Mouse (Mus musculus) CH12.LX (cell line): Measurements from ENCODE around the gene Stxbp1. TPM values are rescaled to one million over a fixed set of nuclear protein-coding genes. Genes with fewer than 3 reads are reported as not detected.

Source experiments
- DNase-seq: peaks from one replicate; pipeline ENCODE4 v3.0.0-alpha.2; 2013; ENCODE audit errors: extremely low read depth
- H3K27ac ChIP-seq: 2 replicates; pipeline ENCODE4 v1.5.1; 2012; ENCODE audit warnings: low read depth, mild to moderate bottlenecking, control low read depth, moderate library complexity; ENCODE audit not compliant: insufficient read depth
- H3K27me3 ChIP-seq: replicated peaks from 2 replicates; pipeline ENCODE3; 2012; ENCODE audit warnings: inconsistent platforms
- H3K36me3 ChIP-seq, 2 experiments: replicated peaks in 1 of 2; 2 replicates each; pipeline versions ENCODE3 to v1.6.1; 2012; ENCODE audit warnings: inconsistent platforms in 1 of 2, low read length in 1 of 2, mild to moderate bottlenecking in 1 of 2, mixed read lengths in 1 of 2, moderate library complexity in 1 of 2; ENCODE audit not compliant: control insufficient read depth in 1 of 2, insufficient read depth in 1 of 2
- H3K4me1 ChIP-seq, 2 experiments: 2 replicates each; pipeline ENCODE4 v1.6.1; 2012; ENCODE audit warnings: inconsistent platforms in 1 of 2, moderate library complexity in 1 of 2; ENCODE audit not compliant: insufficient read depth in 2 of 2, control insufficient read depth in 1 of 2
- H3K4me2 ChIP-seq: 2 replicates; pipeline ENCODE4 v1.6.1; 2012; ENCODE audit warnings: low read depth, mild to moderate bottlenecking, control low read depth; ENCODE audit not compliant: poor library complexity, insufficient read depth, severe bottlenecking
- H3K4me3 ChIP-seq, 3 experiments: fragments of 150-350 bp in 1 of 3; sonication (generic) in 1 of 3; replicated peaks in 1 of 3; 2 replicates each; pipeline versions ENCODE3 to v1.5.1; 2011 to 2012; ENCODE audit warnings: low read depth in 2 of 3, low read length in 2 of 3, mild to moderate bottlenecking in 2 of 3, moderate library complexity in 2 of 3, control low read depth in 1 of 3, improper control_type of control experiment in 1 of 3, inconsistent platforms in 1 of 3, mixed read lengths in 1 of 3; ENCODE audit not compliant: poor library complexity in 1 of 3
- H3K79me2 ChIP-seq: replicated peaks from 2 replicates; pipeline ENCODE4 v1.6.1; 2012; ENCODE audit warnings: mild to moderate bottlenecking, moderate library complexity; ENCODE audit not compliant: control insufficient read depth, poor library complexity, insufficient read depth, severe bottlenecking; ENCODE audit errors: extremely low read depth
- H3K9ac ChIP-seq: 2 replicates; pipeline ENCODE4 v1.6.1; 2012; ENCODE audit warnings: low read depth, mild to moderate bottlenecking, control low read depth, moderate library complexity; ENCODE audit not compliant: insufficient read depth
- H3K9me3 ChIP-seq: replicated peaks from 2 replicates; pipeline ENCODE3; 2012; ENCODE audit warnings: low read length, inconsistent platforms, mixed read lengths
- BHLHE40 ChIP-seq: IDR thresholded peaks from 2 replicates; pipeline ENCODE4 v1.6.1; 2011; ENCODE audit warnings: mild to moderate bottlenecking, low read depth, low read length, improper control_type of control experiment
- CHD1 ChIP-seq: IDR thresholded peaks from 2 replicates; pipeline ENCODE4 v1.6.1; 2012; ENCODE audit warnings: low read depth, low read length, improper control_type of control experiment, inconsistent platforms
- CHD2 ChIP-seq: IDR thresholded peaks from 2 replicates; pipeline ENCODE4 v1.6.1; 2011; ENCODE audit warnings: low read length, improper control_type of control experiment
- EP300 ChIP-seq: IDR thresholded peaks from 2 replicates; pipeline ENCODE4 v1.6.1; 2011; ENCODE audit warnings: low read length, improper control_type of control experiment
- ETS1 ChIP-seq: conservative IDR thresholded peaks from 2 replicates; pipeline ENCODE4 v1.6.1; 2012; ENCODE audit warnings: low read depth, mild to moderate bottlenecking, inconsistent platforms, low read length, improper control_type of control experiment, moderate library complexity
- GABPA ChIP-seq: IDR thresholded peaks from 2 replicates; pipeline ENCODE4 v1.6.1; 2012; ENCODE audit warnings: low read depth, low read length, improper control_type of control experiment, inconsistent platforms; ENCODE audit not compliant: insufficient replicate concordance
- HCFC1 ChIP-seq: IDR thresholded peaks from 2 replicates; pipeline ENCODE4 v1.6.1; 2012; ENCODE audit warnings: low read depth, mild to moderate bottlenecking, inconsistent platforms, low read length, improper control_type of control experiment
- JUN ChIP-seq: IDR thresholded peaks from 2 replicates; pipeline ENCODE4 v1.6.1; 2011; ENCODE audit warnings: low read depth, mild to moderate bottlenecking, low read length, improper control_type of control experiment, moderate library complexity; ENCODE audit not compliant: insufficient read depth
- JUND ChIP-seq: conservative IDR thresholded peaks from 2 replicates; pipeline ENCODE4 v1.6.1; 2011; ENCODE audit warnings: low read depth, low read length, improper control_type of control experiment
- KAT2A ChIP-seq: IDR thresholded peaks from 2 replicates; pipeline ENCODE4 v1.6.1; 2012; ENCODE audit warnings: low read length, improper control_type of control experiment, inconsistent platforms; ENCODE audit not compliant: insufficient replicate concordance
- MAFK ChIP-seq: IDR thresholded peaks from 2 replicates; pipeline ENCODE4 v1.6.1; 2011; ENCODE audit warnings: low read length, improper control_type of control experiment; ENCODE audit not compliant: insufficient replicate concordance
- MAX ChIP-seq: IDR thresholded peaks from 2 replicates; pipeline ENCODE4 v1.6.1; 2011; ENCODE audit warnings: low read length, improper control_type of control experiment
- MEF2A ChIP-seq: IDR thresholded peaks from 2 replicates; pipeline ENCODE4 v1.6.1; 2014; ENCODE audit warnings: low read depth, mild to moderate bottlenecking, inconsistent platforms, low read length, improper control_type of control experiment, borderline replicate concordance
- MXI1 ChIP-seq: IDR thresholded peaks from 2 replicates; pipeline ENCODE4 v1.6.1; 2011; ENCODE audit warnings: mild to moderate bottlenecking, low read depth, low read length, improper control_type of control experiment
- MYC ChIP-seq: IDR thresholded peaks from 2 replicates; pipeline ENCODE4 v1.6.1; 2011; ENCODE audit warnings: low read depth, mild to moderate bottlenecking, improper control_type of control experiment, low read length
- NELFE ChIP-seq: IDR thresholded peaks from 2 replicates; pipeline ENCODE4 v1.6.1; 2011; ENCODE audit warnings: low read depth, low read length, improper control_type of control experiment
- NRF1 ChIP-seq: IDR thresholded peaks from 2 replicates; pipeline ENCODE4 v1.6.1; 2014; ENCODE audit warnings: low read depth, mild to moderate bottlenecking, inconsistent platforms, low read length, improper control_type of control experiment, moderate library complexity
- PAX5 ChIP-seq: IDR thresholded peaks from 2 replicates; pipeline ENCODE4 v1.6.1; 2012; ENCODE audit warnings: low read length, inconsistent platforms, mixed read lengths
- POLR2AphosphoS2 ChIP-seq: IDR thresholded peaks from 2 replicates; pipeline ENCODE4 v1.6.1; 2011; ENCODE audit warnings: low read depth, low read length, improper control_type of control experiment
- RAD21 ChIP-seq: IDR thresholded peaks from 2 replicates; pipeline ENCODE4 v1.6.1; 2011; ENCODE audit warnings: low read depth, mild to moderate bottlenecking, low read length, improper control_type of control experiment, moderate library complexity
- RCOR1 ChIP-seq: conservative IDR thresholded peaks from 2 replicates; pipeline ENCODE4 v1.6.1; 2012; ENCODE audit warnings: low read depth, mild to moderate bottlenecking, inconsistent platforms, low read length, improper control_type of control experiment
- SIN3A ChIP-seq: IDR thresholded peaks from 2 replicates; pipeline ENCODE4 v1.6.1; 2012; ENCODE audit warnings: low read length, improper control_type of control experiment, inconsistent platforms
- SMC3 ChIP-seq: IDR thresholded peaks from 2 replicates; pipeline ENCODE4 v1.6.1; 2011; ENCODE audit warnings: low read depth, low read length, improper control_type of control experiment
- USF1 ChIP-seq: IDR thresholded peaks from 2 replicates; pipeline ENCODE4 v1.6.1; 2014; ENCODE audit warnings: low read depth, mild to moderate bottlenecking, inconsistent platforms, low read length, improper control_type of control experiment
- USF2 ChIP-seq: conservative IDR thresholded peaks from 2 replicates; pipeline ENCODE4 v1.6.1; 2011; ENCODE audit warnings: low read depth, low read length, improper control_type of control experiment
- ZC3H11A ChIP-seq: IDR thresholded peaks from 2 replicates; pipeline ENCODE4 v1.6.1; 2012; ENCODE audit warnings: low read depth, mild to moderate bottlenecking, inconsistent platforms, low read length, improper control_type of control experiment
- ZKSCAN1 ChIP-seq: IDR thresholded peaks from 2 replicates; pipeline ENCODE4 v1.6.1; 2012; ENCODE audit warnings: low read depth, inconsistent platforms, low read length, improper control_type of control experiment, borderline replicate concordance
- ZMIZ1 ChIP-seq: IDR thresholded peaks from 2 replicates; pipeline ENCODE4 v1.6.1; 2012; ENCODE audit warnings: low read depth, mild to moderate bottlenecking, inconsistent platforms, low read length, improper control_type of control experiment
- dilution Hi-C: fragments of 300-500 bp; cut with MboI; formaldehyde crosslinking; loops from 2 replicates; pipeline ENCODE4 v1.14.3; 2020; ENCODE audit warnings: low sequenced_read_pairs; ENCODE audit not compliant: extremely low pct_unique_long_range_greater_than_20kb, extremely low pct_ligation_motif_present
- in situ Hi-C: fragments of 300-500 bp; cut with MboI; formaldehyde crosslinking; loops from 3 replicates; pipeline ENCODE4 v1.14.3; 2019; ENCODE audit warnings: low sequenced_read_pairs, low pct_ligation_motif_present, low pct_unique_long_range_greater_than_20kb, mixed read lengths
- polyA plus RNA-seq: library from polyadenylated mRNA; unstranded; fragments of >175 nt; gene quantifications from 2 replicates; pipeline ENCODE4 v1.2.1, GENCODE M21; 2012; ENCODE audit warnings: low read depth; ENCODE audit not compliant: insufficient read length
- total RNA-seq, 2 experiments: library from RNA; depleted of rRNA; stranded (reverse); fragments of 300-350 nt in 1 of 2; fragments of >200 nt in 1 of 2; gene quantifications; 2 replicates each; pipeline ENCODE4 v1.2.3; 2012 to 2014

Stxbp1 gene
- total and polyA plus RNA-seq, 3 experiments = 1.5 to 8.3 (median 2.5) TPM

DNA sequence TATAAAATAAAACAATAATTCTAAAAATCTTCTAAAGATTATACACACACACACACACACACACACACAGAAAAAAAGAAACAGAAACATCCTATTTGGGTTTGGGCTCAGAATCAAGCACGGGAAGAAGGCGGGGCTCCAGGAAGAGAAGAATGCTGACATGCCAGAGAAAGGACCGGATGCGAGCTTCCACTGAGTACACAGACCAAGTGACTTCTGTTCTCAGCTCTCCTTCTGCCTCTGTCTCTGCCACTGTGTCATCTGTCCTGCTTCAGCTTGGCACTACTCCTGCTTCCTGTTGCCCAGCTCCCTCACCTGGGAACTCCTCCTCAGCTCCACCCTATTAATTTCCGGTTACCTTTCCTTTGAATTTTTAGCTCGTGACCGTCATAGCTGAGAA, 12.5 kb downstream of the Stxbp1 start:
- Histone ChIP-seq H3K36me3 (peaks cover 0 to 2% of the 10 kb centered on the region in 2 experiments), H3K9me3 (no peaks in the 10 kb centered on the region), H3K79me2 (no peaks in the 10 kb centered on the region), H3K4me3 (no peak overlapping the region), H3K4me1 (peaks cover 0 to 36% of the 10 kb centered on the region in 2 experiments; a peak in 2 of 4 replicates), H3K9ac (no peak overlapping the region), H3K27me3 (no peaks in the 10 kb centered on the region), H3K27ac (no peak overlapping the region), H3K4me2 (no peak overlapping the region)
- dilution Hi-C loops (no loop called here), in situ Hi-C loops (no loop called here)
- DNase-seq = no peak
- TF ChIP-seq EP300 (no peak), CHD2 (no peak), NRF1 (no peak), MYC (no peak), RAD21 (no peak), JUND (no peak), POLR2AphosphoS2 (no peak), KAT2A (no peak), USF2 (no peak), GABPA (no peak), CHD1 (no peak), RCOR1 (no peak), PAX5 (no peak), JUN (no peak), MXI1 (no peak), MAX (no peak), BHLHE40 (no peak), MEF2A (no peak), USF1 (no peak), ZKSCAN1 (no peak)

DNA sequence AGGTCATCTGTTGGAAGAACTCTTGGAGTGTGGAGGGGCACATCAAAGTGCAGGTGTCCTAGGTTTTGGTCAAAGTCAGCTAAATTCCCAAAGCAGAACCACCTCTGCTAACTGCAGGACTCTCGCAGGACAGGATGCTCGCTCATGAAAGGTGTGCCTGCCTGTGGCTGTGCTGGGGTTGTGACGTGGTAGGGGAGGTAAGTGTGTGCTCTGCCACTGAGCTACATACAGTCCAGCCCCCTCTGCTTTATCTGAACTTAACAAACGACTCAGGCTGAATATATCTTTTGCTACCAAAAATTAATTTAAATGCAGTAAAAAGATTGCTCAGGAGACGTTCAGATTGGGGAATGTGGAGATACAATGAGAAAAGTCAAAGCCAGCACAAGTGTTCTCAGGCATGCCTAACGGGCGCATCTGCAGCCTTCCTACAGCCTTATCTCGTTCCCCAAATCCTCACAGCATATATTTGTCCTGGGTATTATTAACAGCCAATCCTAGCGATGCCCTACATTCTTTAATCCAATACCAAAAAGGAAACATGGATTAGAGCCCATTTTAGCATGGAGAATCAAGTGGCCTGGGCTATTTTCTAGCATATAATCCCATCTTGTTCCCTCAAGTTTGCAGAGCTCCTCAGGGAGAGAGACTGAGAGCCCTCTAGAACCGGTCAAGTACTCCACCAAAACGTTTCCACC, 17.9 kb downstream of the Stxbp1 start:
- H3K4me1 ChIP-seq = peaks cover 0 to 30% of the 10 kb centered on the region in 2 experiments; a peak in 2 of 4 replicates
- H3K27ac ChIP-seq = no peak overlapping the region
- no peaks in the 10 kb centered on the region for H3K79me2 ChIP-seq
- H3K36me3 ChIP-seq = peaks cover 0 to 2% of the 10 kb centered on the region in 2 experiments
- H3K9me3 ChIP-seq = no peaks in the 10 kb centered on the region
- in situ Hi-C loops (no loop called here), dilution Hi-C loops (no loop called here)
- no peak overlapping the region for H3K9ac ChIP-seq
- TF ChIP-seq MAFK (no peak), USF1 (no peak), MEF2A (no peak), SMC3 (no peak), ZC3H11A (no peak), NELFE (no peak), ZMIZ1 (no peak), HCFC1 (no peak), ETS1 (no peak), SIN3A (no peak)
- no peaks in the 10 kb centered on the region for H3K27me3 ChIP-seq
- no peak overlapping the region for H3K4me3 ChIP-seq
- no peak for DNase-seq
- H3K4me2 ChIP-seq = no peak overlapping the region
